Mouse (Mus musculus) T-helper 17 cell (primary cell): ENCODE data around the gene Rpl37.

ENCODE experiments used
- in situ Hi-C, 2 experiments: fragments of 300-600 bp; cut with MboI, MseI; formaldehyde crosslinking; loops; 1 replicate in 1 of 2; 2 replicates in 1 of 2; pipeline ENCODE4 v1.15.1; 2025; ENCODE audit warnings: high pct_unique_total_duplicates in 2 of 2

Gene Rpl37

DNA sequence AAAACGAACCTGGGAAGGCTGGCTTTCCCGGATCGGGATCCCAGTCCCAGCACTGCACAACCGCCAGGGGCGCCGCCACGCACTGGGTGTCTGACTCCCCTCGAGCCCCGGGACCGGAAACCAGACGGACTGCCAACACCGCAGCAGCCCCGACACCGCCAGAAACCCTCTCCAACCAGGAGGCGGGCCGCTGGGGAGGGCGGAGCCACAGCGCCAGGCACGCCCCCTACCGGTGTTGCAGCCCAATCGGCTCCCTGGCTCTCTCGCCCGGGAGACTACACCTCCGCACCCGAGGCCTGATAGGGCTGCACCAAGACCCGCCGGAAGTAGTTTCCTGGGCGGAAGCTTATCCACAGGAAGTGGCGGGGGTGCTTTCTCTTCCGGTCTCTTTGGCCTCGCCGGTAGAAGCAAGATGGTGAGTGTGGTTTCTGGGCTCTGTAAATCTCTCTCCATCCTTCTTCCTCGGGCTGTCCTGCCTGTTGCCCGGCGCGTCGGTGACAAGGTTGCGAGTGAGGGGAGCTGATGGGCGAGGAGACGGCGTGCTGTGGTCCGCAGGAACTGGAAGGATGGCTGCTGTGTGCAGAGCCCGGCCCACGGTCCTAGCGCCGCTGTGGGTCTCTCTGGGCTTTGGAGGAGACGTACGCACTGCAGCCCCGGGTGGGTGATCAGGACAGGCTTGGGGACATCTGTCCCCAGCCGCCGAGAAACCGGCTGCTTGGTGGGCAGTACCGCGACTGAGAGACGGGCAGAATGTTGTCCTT, at the start of gene Rpl37:
Gene Rpl37, plus strand, starts transcription at position 376 of the 761 bp plus-strand sequence.
- in situ Hi-C loops = loop anchor here (5.0 to 25.0 kb wide), 3 partner anchors 66 to 1122 kb away; partner anchors contain the start of genes AW549877 (in 1 of the 2) and Oxct1 (in 1 of the 2)

DNA sequence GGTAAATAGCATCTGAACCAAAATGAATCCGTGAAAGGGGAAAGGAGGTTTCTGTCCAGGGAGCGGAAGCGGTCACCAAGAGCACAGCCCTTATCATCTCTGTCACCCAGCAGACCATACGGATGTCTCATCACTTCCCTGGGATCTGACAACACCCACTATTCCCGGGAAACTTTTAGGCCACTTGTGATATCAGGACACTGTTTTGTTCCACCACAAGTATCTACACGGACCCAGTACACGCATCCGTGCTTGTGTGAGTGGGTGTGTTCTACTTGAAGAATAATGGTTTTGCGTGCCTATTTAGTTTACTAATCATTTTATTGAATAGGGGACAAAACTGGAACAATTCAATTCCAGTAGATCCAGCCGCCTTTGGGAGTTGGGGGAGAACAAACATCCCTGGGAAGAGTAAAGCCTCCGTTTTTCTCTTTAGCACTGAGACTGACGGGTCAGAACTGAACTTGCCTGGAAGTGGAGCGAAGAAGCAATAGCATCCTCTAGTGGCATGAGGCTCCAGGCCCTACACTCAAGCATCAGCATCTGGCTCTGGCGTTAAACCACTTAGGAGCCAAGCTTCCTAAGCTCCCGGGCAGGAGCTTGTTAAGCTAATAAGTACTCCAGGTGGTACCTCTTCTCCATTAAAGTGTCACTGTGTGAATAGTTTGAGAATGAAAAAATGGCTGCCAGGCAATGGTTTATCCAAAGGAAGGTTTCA, 47.5 kb upstream of the Rpl37 start:
- in situ Hi-C loops = no loop called here

DNA sequence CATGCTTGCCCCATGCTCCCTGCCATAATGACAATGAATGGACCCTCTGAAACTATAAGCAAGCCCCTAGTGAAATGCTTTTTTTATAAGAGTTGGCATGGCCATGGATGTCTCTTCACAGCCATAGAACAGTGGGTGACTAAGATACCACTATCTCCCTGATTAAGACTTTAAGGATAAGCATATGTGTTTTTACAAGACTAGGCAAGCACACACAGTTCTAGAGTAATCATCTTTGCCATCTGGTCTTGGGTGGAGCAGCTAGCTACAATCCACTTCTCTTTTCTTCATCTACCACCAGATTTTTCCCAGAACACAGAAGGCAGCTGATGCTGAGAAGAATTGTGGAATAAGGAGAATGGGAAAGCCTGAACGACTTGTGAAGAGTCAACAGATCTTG, 35.2 kb upstream of the Rpl37 start:
- in situ Hi-C loops = no loop called here

DNA sequence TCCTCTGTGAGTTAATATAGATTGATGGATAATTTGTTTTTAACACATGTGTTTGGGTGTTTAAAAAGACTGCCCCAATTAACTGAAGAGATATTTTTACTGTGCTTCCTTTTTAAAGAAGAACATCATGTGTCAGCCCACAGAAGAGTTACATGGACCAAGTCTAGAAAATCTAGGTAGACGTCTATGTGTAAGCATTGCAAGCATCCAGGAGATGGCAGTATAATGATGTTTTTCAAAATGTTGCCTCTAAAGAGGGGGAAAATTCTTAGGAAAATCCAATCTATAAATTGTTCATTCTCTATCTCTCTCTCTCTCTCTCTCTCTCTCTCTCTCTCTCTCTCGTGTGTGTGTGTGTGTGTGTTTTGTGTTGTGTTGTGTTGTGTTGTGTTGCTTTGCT, 30.3 kb upstream of the Rpl37 start:
- in situ Hi-C loops = no loop called here

DNA sequence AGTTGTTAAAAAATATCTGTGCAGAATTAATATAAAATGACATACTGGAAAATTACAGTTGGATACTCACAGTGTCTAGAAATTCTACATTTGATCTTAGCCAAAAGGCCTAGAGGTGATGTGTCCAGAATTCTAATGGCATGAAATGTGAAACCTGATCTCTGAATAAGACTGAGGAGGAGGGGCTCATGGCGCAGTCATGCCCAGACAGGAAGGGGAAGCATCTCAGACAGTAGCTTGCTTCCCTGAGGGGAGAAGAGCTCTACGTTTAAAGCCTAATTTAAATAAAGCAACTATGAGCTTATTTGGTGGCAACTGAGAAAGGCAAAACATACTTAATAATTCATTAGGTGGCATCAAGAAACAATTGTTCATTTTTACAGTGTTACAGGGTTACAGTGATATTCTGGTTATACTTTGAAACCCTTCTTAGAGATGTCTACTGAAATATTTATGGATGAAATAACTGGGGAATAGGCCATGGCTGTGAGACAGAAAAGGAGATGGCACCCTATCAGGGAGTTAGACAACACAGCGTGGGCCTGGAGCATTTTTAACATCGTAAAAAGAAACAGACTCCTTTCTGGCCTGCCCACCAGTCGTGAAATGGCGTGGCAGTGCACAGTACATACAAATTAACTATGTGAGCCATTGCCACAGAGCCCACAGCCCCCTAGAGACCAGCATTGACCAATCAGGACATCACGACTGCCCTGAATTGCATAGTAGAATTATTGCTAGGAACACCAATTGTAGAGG, 27.4 kb upstream of the Rpl37 start:
- in situ Hi-C loops = no loop called here

DNA sequence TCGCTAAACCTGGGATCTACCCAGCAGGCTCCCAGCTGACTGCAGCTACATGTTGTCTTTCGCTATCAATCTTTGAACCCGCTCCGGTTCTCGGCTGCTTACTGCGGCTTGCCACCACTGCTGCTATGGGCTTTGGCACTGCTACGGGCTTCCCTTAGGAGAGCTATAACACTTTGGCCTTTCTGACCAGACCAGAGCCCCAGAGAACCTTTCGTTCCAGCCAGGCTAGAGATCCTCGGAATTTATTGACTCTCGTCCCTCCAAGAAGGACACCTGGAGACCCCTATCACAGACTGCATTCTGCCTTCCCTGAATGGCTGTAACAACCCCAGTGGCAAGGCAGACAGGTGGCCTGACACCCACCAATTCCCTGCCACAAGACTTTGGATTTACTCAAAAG, 26.3 kb upstream of the Rpl37 start:
- in situ Hi-C loops = no loop called here

DNA sequence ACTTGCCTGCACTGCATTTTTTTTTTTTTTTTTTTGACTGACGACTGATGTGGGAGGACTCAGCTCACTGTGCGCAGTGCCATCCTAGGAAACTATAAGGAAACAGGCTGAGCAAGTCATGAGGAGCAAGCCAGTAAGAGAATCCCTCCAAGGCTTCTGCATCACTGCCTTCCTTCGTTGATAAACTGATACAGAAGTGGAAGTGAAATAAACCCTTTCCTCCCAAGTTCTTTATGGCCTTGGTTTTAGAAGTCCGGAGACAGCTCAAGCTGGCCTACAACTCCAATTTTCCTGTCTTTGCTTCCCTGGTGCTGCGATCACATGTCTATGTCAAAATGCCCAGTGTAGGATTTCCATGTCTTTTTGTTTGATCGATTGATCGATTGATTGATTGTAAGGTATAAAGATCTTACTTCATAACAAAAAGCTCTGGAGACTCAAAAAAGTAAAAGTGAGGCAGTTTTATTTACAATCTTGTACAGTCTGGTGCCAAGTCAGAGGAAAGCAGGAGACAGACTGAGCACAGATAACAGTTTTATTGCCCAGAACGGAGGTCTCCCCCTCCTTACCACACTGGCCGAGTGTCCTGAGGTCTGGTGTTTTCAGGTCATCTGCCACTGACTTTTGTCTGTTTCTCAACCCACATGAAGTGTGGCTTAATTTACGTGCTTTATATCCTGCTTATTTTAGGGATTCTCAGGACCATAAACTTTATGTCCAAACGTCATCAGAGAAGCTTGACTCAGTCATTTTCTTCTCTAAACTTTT, 20.7 kb upstream of the Rpl37 start:
- in situ Hi-C loops = no loop called here

DNA sequence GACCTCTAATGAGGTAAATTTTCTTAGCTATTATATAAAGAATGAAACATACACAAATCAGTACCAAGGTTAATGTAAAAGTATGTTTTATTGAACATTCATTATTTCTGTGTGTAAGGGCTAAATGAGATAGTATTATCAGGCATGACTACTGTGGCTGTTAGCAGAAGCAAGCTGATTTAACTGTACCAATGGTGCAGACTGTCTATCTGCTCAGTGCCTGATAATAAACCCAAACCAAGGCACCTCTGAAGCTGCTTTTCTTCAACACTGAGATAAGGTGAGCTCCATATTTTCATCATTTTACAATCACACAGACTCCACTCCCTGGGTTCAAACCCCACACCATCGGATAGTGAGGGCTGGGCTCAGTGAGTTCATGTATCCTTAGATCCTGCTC, 19.1 kb upstream of the Rpl37 start:
- in situ Hi-C loops = no loop called here

DNA sequence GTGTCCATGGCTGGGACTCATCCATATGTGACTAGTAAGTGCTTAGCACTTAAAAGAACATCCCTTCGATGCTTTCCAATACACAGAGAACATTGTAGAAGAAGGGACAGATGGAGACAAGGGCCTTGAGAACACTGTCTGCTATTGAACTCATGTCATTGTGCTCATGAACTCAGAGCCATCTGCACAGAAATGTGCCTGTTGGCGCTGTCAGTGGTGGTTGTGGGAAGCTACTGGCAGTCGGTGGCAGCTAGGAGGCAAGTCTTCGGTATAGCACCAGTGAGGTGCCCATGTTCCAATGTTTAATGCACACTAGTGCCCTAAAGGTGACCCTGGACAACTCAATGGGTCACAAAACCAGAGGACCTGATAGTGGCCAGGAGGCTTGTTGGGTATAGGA, 14.1 kb upstream of the Rpl37 start:
- in situ Hi-C loops = loop anchor here in 1 of 2 experiments (10.0 to 25.0 kb wide), 2 partner anchors 342 to 1065 kb away; partner anchors contain the start of gene Oxct1

DNA sequence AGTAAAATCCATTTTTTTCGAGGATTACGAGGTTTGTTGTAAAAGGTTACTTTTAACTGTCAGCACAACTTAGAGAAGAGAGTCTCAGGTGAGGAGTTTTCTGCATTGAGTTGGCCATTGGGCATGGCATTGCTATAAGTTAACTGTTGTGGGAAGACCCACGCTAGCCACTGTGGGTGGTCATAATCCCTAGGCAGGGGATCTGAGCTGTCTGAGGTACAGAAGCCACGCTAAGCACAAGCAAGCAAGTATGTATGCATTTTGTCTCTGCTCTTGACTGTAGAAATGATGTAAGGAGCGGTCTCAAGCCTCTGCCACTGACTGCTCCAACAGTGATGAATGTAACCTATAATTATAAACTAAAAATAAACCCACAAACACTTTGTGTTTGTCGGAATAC, 10.6 kb upstream of the Rpl37 start:
- in situ Hi-C loops = loop anchor here in 1 of 2 experiments (10.0 to 25.0 kb wide), 2 partner anchors 339 to 1069 kb away; partner anchors contain the start of gene Oxct1

DNA sequence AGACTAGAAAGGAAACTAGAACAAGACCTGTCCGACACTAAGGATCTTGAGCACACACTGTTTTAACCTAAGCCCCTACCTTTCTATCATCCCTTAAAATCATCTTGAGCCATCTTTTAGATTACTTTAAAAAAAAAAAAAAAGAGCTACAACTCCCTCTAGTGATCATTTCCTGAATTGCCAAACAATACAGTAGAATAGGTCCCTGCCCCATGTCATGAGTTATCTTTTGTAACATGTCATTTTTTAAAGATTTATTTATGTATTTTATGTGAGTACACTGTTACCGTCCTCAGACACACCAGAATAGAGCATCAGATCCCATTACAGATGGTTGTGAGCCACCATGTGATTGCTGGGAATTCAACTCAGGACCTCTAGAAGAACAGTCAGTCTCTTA, 10.2 kb upstream of the Rpl37 start:
- in situ Hi-C loops = loop anchor here in 1 of 2 experiments (10.0 to 25.0 kb wide), 2 partner anchors 339 to 1069 kb away; partner anchors contain the start of gene Oxct1

DNA sequence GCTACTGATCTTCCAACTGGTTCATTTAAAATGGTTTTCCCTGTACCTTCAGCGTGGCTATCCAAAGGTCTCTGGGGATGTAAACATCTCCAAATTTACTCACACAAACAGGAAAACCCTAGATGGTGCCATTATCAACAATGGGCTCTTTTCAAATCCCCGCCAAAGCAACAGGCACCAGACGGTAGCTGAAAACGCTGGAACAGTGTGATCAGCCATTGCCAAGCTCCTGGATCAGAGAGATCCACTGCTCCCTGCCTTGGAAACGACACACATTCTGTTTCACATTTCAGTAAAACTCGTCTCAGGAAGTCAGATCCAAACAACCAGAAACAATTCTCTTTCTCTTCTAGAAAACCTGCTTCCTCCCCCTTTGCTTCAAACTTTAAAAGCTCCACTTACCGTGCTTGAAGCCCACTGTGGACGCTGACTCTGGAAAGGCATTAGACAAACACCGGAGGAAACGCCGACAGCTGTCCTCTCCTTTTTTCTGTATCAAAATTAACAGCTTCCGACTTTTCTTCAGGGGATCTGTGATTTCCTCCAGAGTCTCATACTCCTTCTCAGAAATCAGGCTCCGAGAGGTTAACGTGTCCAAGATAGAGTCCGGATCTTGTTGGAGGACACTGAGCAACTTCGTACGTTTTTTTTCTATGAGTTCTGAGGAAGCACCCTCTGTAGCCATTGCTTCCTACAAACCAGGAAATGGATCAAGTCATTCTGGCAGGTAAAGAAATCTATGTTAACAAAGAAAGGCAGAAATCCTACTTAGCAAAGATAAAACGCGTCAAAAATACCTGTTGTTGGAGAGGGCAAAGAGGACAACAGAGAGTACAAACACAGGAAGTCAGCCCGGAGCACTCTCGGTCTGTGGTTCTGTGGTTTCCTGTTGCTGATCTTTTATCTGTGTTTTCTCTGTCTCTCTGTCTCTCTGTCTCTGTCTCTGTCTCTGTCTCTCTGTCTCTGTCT, 8.5 kb upstream of the Rpl37 start, which contains the start of gene Card6:
Gene Card6, minus strand, starts transcription at position 854 of the 969 bp plus-strand sequence.
- in situ Hi-C loops = loop anchor here in 1 of 2 experiments (10.0 to 25.0 kb wide), 2 partner anchors 337 to 1071 kb away; partner anchors contain the start of gene Oxct1

DNA sequence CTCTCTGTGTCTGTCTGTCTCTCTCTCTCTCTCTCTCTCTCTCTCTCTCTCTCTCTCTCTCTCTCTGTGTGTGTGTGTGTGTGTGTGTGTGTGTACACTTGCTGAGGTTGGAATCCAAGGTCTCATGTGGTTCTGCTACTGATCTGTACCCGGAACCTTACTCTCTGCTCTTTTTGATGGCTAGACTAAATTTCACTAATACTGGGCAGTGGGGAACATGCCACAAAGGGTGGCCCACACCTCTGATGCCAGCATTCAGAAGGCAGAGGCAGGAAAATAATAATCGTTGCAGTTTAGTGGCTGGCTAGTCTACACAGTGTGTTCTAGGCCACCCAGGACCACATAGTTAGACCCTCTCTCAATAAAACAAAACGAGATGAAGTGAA, 7.8 kb upstream of the Rpl37 start:
- in situ Hi-C loops = loop anchor here in 1 of 2 experiments (10.0 to 25.0 kb wide), 2 partner anchors 336 to 1071 kb away; partner anchors contain the start of gene Oxct1

DNA sequence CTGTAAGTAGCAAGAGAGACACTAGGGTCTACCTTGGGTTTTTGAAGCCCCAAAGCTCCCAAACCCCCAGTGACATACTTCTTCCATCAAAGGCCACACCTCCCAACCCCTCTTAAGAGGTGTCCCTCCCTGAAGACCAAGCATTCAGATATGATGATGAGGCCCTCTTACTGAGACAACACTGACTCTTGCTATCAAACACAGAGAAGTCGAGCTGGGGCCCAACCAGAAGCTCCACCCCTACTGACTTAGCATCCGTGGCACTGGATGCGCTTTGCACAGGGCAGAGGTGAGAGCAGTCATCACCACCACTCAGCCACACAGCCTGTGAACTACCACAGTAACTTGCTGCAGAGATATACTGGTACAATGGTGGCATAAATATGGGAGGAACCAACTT, 3.8 kb upstream of the Rpl37 start:
- in situ Hi-C loops = loop anchor here (10.0 to 25.0 kb wide), 2 partner anchors 1075 to 1118 kb away; partner anchors contain the start of genes AW549877 (in 1 of the 2) and Oxct1 (in 1 of the 2)

DNA sequence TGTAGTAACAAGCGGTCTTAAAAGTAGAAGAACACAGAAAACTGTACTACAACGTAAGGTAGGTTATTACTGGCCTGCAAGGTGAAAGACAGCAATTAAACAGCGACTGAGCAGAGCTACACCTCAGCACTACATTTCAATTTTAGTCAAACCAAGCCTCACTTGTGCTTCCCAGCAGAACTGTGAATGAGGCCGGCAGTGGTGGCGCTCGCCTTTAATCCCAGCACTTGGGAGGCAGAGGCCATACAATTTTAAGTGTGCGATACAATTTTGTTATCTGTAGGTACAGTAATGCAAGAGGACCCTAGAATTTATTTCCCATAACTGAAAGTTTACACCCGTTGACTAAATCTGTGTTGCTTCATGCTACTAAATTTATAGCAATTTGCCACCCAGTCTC, 1.3 kb upstream of the Rpl37 start:
- in situ Hi-C loops = loop anchor here (5.0 to 25.0 kb wide), 3 partner anchors 67 to 1120 kb away; partner anchors contain the start of genes AW549877 (in 1 of the 2) and Oxct1 (in 1 of the 2)

DNA sequence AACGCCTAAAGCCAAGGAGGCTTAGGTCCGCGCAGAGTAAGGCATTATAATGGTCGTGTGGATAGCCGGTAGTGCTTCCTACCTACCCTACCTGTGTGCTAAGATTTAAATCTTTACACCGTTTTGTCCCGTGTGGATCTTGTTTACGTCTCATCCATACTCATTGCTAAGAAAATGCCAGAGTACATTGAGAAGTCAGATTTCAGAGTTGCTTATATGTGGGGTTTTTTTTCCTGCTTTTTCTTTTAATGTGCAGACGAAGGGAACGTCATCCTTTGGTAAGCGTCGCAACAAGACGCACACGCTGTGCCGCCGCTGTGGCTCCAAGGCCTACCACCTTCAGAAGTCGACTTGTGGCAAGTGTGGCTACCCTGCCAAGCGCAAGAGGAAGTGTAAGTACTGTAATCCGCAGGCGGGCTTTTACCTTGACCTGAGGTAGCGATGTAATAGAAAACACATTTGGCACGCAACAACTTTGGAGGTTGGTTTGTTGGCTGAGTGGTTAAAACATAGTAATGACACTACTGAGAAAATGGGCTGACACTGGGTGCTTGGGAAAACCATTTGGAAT, 671 bp downstream of the Rpl37 start:
- in situ Hi-C loops = loop anchor here (5.0 to 25.0 kb wide), 3 partner anchors 65 to 1122 kb away; partner anchors contain the start of genes AW549877 (in 1 of the 2) and Oxct1 (in 1 of the 2)

DNA sequence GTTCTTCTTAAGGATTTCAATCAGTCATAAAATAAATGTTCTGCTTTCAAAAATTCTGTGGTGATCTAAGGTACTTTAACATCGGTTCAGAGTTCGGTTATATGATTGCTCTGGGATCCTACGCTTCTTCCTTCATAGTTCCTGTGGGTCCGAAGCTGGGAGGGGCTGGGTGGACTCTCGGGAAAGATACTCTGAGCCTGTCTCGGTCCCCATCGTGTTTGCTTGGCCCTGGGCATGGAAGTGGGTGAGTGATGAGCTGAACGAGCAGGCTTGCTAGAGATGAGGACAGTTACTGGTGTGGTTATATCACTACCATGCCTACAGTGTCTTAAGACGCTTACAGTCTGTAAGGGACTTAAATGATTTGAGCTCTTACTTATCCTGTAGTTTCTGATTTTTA, 2.2 kb downstream of the Rpl37 start:
- in situ Hi-C loops = loop anchor here (5.0 to 25.0 kb wide), 3 partner anchors 64 to 1124 kb away; partner anchors contain the start of genes AW549877 (in 1 of the 2) and Oxct1 (in 1 of the 2)

DNA sequence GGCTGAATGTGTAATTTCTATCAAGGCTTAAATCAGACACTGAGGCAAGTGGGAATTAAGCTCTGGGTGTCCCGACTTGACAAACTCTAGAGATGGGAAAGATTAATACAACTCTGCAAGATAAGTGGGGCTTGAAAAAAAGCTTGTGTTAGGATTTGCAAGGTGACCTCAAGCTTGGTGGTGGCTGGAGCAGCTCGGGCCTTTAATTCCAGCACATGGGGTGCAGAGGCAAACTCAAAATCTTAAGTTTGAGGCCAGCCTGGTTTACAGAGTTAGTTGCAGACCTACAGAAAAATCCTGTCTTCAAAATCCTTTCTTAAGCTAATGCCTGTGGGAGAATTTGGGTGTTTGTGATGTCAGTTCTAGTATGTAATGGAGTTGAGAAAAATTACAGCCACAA, 2.7 kb downstream of the Rpl37 start:
- in situ Hi-C loops = loop anchor here (5.0 to 25.0 kb wide), 3 partner anchors 63 to 1124 kb away; partner anchors contain the start of genes AW549877 (in 1 of the 2) and Oxct1 (in 1 of the 2)
